Mouse (Mus musculus) brain, embryonic 14.5 days (tissue): ENCODE measurements around the gene Malrd1.

Experiments
- CTCF ChIP-seq: fragments of 200-500 bp; IDR thresholded peaks from 2 replicates; pipeline ENCODE4 v1.5.1; 2012; ENCODE audit warnings: inconsistent platforms, mild to moderate bottlenecking, moderate library complexity, borderline replicate concordance; ENCODE audit not compliant: insufficient read depth, insufficient read length; ENCODE audit errors: extremely low read depth
- POLR2A ChIP-seq: fragments of 200-500 bp; IDR thresholded peaks from 2 replicates; pipeline ENCODE4 v1.6.1; 2012; ENCODE audit warnings: mild to moderate bottlenecking, inconsistent platforms, borderline replicate concordance; ENCODE audit not compliant: poor library complexity, insufficient read depth, insufficient read length, severe bottlenecking; ENCODE audit errors: extremely low read depth

GRCm38 (mm10) chr2:16002925-16003324, 476.6 kb downstream of the Malrd1 start:
- TF ChIP-seq CTCF (no peak), POLR2A (no peak)
